ENCODE assay signal across 8 mouse cellular contexts in the genomic region with DNA sequence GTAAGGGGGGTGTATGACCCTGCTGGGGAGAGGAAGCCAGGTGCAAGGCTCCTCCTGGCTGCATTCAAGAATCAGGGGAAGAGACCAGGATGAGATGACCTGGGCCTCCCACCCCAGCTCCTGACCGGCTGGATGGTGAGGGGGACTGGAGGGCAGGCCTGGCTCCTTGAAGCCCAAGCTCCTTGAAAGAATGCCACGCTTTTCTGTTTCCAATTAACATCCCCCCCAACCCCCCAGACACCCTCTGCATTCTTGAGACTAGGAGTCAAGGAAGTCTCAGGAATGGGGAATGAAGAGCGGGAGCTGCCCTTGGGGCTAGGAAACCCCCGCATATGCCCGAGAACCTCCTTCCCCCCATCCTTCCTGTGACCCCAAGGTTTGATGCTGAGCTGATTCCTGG. TPM values are rescaled to one million over a fixed set of nuclear protein-coding genes. Genes with fewer than 3 reads are reported as not detected.
DNase-seq lines count a peak whose midpoint lies in the region; ATAC-seq lines count a peak whose summit lies in the region.

No protein-coding gene starts in this region.

- peak overlapping the region in 1 of 2 experiments; percentile 39; a peak in 2 of 4 replicates for H3K27ac ChIP-seq in heart, embryonic 14.5 days (replicated peaks in 1 of 2; ENCODE audit: control insufficient read depth in 1 of 2, insufficient read depth in 1 of 2, low read depth in 2 of 2, low read length in 2 of 2)
- peak overlapping the region; percentile 69 for H3K27ac ChIP-seq in hindbrain, embryonic 13.5 days
- peak overlapping the region; percentile 39 for H3K27ac ChIP-seq in midbrain, embryonic 14.5 days (replicated peaks; ENCODE audit: low read depth, low read length)

- no peak overlapping the region for H3K4me3 ChIP-seq in heart, embryonic 14.5 days (ENCODE audit: control insufficient read depth in 1 of 2, insufficient read depth in 1 of 2, low read depth in 1 of 2, low read length in 2 of 2)
- 0 out of 2 replicates have a peak overlapping the region, but pooled peaks have one; percentile 2 for H3K4me3 ChIP-seq in hindbrain, embryonic 13.5 days
- H3K4me3 ChIP-seq in midbrain, embryonic 14.5 days (replicated peaks; ENCODE audit: low read depth, low read length): no peak overlapping the region

- ATAC-seq in heart, embryonic 14.5 days (ENCODE audit: insufficient number of reproducible peaks, insufficient read depth, low FRiP score, low read depth): no peak
- ATAC-seq in hindbrain, embryonic 13.5 days (ENCODE audit: low FRiP score): no peak
- no peak for ATAC-seq in midbrain, embryonic 14.5 days (ENCODE audit: low FRiP score, low TSS enrichment)
- no peak for ATAC-seq in megakaryocyte progenitor cell, adult 5-6 weeks (replicated peaks; ENCODE audit: poor library complexity)

- H3K4me2 ChIP-seq in heart, embryonic 14.5 days (ENCODE audit: low read length): 0 out of 2 replicates have a peak overlapping the region, but pooled peaks have one; percentile 35
- H3K4me2 ChIP-seq in hindbrain, embryonic 13.5 days: peak overlapping the region; percentile 83
- peak overlapping the region; percentile 76 for H3K4me2 ChIP-seq in midbrain, embryonic 14.5 days (ENCODE audit: low read length)

- 0 out of 2 replicates have a peak, but pooled peaks cover 5% of the 10 kb centered on the region for H3K36me3 ChIP-seq in heart, embryonic 14.5 days (ENCODE audit: control insufficient read depth, insufficient read depth, low read length)
- no peaks in the 10 kb centered on the region for H3K36me3 ChIP-seq in hindbrain, embryonic 13.5 days
- H3K36me3 ChIP-seq in midbrain, embryonic 14.5 days (ENCODE audit: control insufficient read depth, insufficient read depth, low read length): 0 out of 2 replicates have a peak, but pooled peaks cover 3% of the 10 kb centered on the region

- 37% methylated on average over 5 of the region's 5 CpGs for WGBS in heart, embryonic 14.5 days
- 37% methylated on average over 5 of the region's 5 CpGs for WGBS in hindbrain, embryonic 13.5 days
- 39% methylated on average over 5 of the region's 5 CpGs for WGBS in midbrain, embryonic 14.5 days

- no peaks in the 10 kb centered on the region for H3K27me3 ChIP-seq in heart, embryonic 14.5 days (ENCODE audit: control insufficient read depth, insufficient read depth, low read length)
- H3K27me3 ChIP-seq in hindbrain, embryonic 13.5 days: no peaks in the 10 kb centered on the region
- no peaks in the 10 kb centered on the region for H3K27me3 ChIP-seq in midbrain, embryonic 14.5 days (ENCODE audit: control insufficient read depth, insufficient read depth, low read length)

- H3K9me3 ChIP-seq in heart, embryonic 14.5 days (ENCODE audit: control insufficient read depth, low read length): no peaks in the 10 kb centered on the region
- no peaks in the 10 kb centered on the region for H3K9me3 ChIP-seq in hindbrain, embryonic 13.5 days
- no peaks in the 10 kb centered on the region for H3K9me3 ChIP-seq in midbrain, embryonic 14.5 days (ENCODE audit: control insufficient read depth, low read length)

- H3K9ac ChIP-seq in heart, embryonic 14.5 days (ENCODE audit: low read length): no peak overlapping the region
- H3K9ac ChIP-seq in hindbrain, embryonic 13.5 days: peak overlapping the region; percentile 100
- no peak overlapping the region; the same call in 1 of the 2 replicates for H3K9ac ChIP-seq in midbrain, embryonic 14.5 days (replicated peaks; ENCODE audit: low read length)

- peaks cover 19 to 46% of the 10 kb centered on the region in 2 experiments for H3K4me1 ChIP-seq in heart, embryonic 14.5 days (ENCODE audit: control insufficient read depth in 2 of 2, insufficient read depth in 2 of 2, low read length in 2 of 2)
- peaks cover 57% of the 10 kb centered on the region for H3K4me1 ChIP-seq in hindbrain, embryonic 13.5 days (replicated peaks)
- peaks cover 30% of the 10 kb centered on the region for H3K4me1 ChIP-seq in midbrain, embryonic 14.5 days (ENCODE audit: control insufficient read depth, insufficient read depth, low read length)

- no peak for DNase-seq in heart, adult 8-10 months (ENCODE audit: low spot score)
- DNase-seq in embryo, embryonic 10.5 days (ENCODE audit: low spot score): peak; percentile 77
- no peak for DNase-seq in midbrain, embryonic 14.5 days
- DNase-seq in frontal cortex, adult 2 months (ENCODE audit: extremely low spot score in 1 of 2, low spot score in 1 of 2): no peak
- no peak for DNase-seq in layer of hippocampus, adult 8-10 months (ENCODE audit: low spot score in 2 of 2)

RNA-seq across cellular contexts. Expression of a gene that starts 3.2 kb away (rescaled TPM):
- 5.0 and 5.4 TPM in 2 replicates for polyA plus RNA-seq in heart, embryonic 14.5 days (2014; fragmentation: Nextera tagmentation; extraction: Ambion mirVana)
- total RNA-seq in heart, adult 8-10 months (2022): 1 to 10 TPM; 5.7 to 8.6 (median 7.7) TPM
- 8.2 and 8.4 TPM in 2 replicates for polyA plus RNA-seq in hindbrain, embryonic 13.5 days (2015; fragmentation: Nextera tagmentation; extraction: Ambion mirVana)
- polyA plus RNA-seq in midbrain, embryonic 14.5 days (2014; fragmentation: Nextera tagmentation; extraction: Ambion mirVana): 6.5 and 9.0 TPM in 2 replicates
- 10.2 and 10.6 TPM in 2 replicates for polyA plus RNA-seq in frontal cortex, adult 2 months (2012; rRNA removed)
- total RNA-seq in layer of hippocampus, adult 8-10 months (2022): 10 to 100 TPM; 15.4 to 20.0 (median 17.2) TPM
- total RNA-seq in megakaryocyte progenitor cell, adult 5-6 weeks (2015): 14.7 and 14.9 TPM in 2 replicates
- 1.1 and 3.4 TPM in 2 replicates for total RNA-seq in megakaryocyte progenitor cell, adult 5-6 weeks (2017)

RNA-seq across cellular contexts. Expression of a gene that starts 17.1 kb away (rescaled TPM):
- not detected in 2 replicates for polyA plus RNA-seq in heart, embryonic 14.5 days (2014; fragmentation: Nextera tagmentation; extraction: Ambion mirVana)
- not detected for total RNA-seq in heart, adult 8-10 months (2022)
- polyA plus RNA-seq in hindbrain, embryonic 13.5 days (2015; fragmentation: Nextera tagmentation; extraction: Ambion mirVana): 0.09 TPM in 2 replicates
- 0.09 and 0.13 TPM in 2 replicates for polyA plus RNA-seq in midbrain, embryonic 14.5 days (2014; fragmentation: Nextera tagmentation; extraction: Ambion mirVana)
- polyA plus RNA-seq in frontal cortex, adult 2 months (2012; rRNA removed): 0.40 and 0.42 TPM in 2 replicates
- under 1 TPM; 0.67 to 0.98 (median 0.84) TPM for total RNA-seq in layer of hippocampus, adult 8-10 months (2022)
- total RNA-seq in megakaryocyte progenitor cell, adult 5-6 weeks (2015): 0.15 TPM in 1 of 2 replicates, not detected in the other
- 0.04 TPM in 1 of 2 replicates, not detected in the other for total RNA-seq in megakaryocyte progenitor cell, adult 5-6 weeks (2017)

RNA-seq across cellular contexts. Expression of a gene that starts 53.7 kb away (rescaled TPM):
- 159 and 161 TPM in 2 replicates for polyA plus RNA-seq in heart, embryonic 14.5 days (2014; fragmentation: Nextera tagmentation; extraction: Ambion mirVana)
- total RNA-seq in heart, adult 8-10 months (2022): 100 to 1,000 TPM in 1 of 4 experiments, 10 to 100 TPM in 3; 76.5 to 101 (median 84.9) TPM
- polyA plus RNA-seq in hindbrain, embryonic 13.5 days (2015; fragmentation: Nextera tagmentation; extraction: Ambion mirVana): 212 and 237 TPM in 2 replicates
- 209 and 245 TPM in 2 replicates for polyA plus RNA-seq in midbrain, embryonic 14.5 days (2014; fragmentation: Nextera tagmentation; extraction: Ambion mirVana)
- polyA plus RNA-seq in frontal cortex, adult 2 months (2012; rRNA removed): 368 and 442 TPM in 2 replicates
- 100 to 1,000 TPM; 289 to 306 (median 297) TPM for total RNA-seq in layer of hippocampus, adult 8-10 months (2022)
- total RNA-seq in megakaryocyte progenitor cell, adult 5-6 weeks (2015): 69.2 and 72.0 TPM in 2 replicates
- total RNA-seq in megakaryocyte progenitor cell, adult 5-6 weeks (2017): 46.2 and 57.8 TPM in 2 replicates
